Mouse (Mus musculus) small intestine, adult 2 months (tissue): ENCODE results near the gene Apeh. TPM values are rescaled to one million over a fixed set of nuclear protein-coding genes. Genes with fewer than 3 reads are reported as not detected.
A peak's percentile ranks its signal among the peaks of the same experiment; 100 is the strongest.

Experiments
- H3K27ac ChIP-seq: fragments of 200-500 bp; 2 replicates; pipeline ENCODE4 v1.5.1; 2012; ENCODE audit warnings: low read depth, low read length, control low read depth, inconsistent platforms; ENCODE audit not compliant: insufficient read depth
- H3K27me3 ChIP-seq: fragments of 200-500 bp; 2 replicates; pipeline ENCODE4 v1.6.1; 2012; ENCODE audit warnings: mild to moderate bottlenecking, moderate library complexity, low read length, inconsistent platforms; ENCODE audit not compliant: control insufficient read depth, insufficient read depth
- H3K36me3 ChIP-seq: fragments of 200-500 bp; 2 replicates; pipeline ENCODE4 v1.6.1; 2012; ENCODE audit warnings: mild to moderate bottlenecking, low read length, control low read depth, inconsistent platforms; ENCODE audit not compliant: control insufficient read depth, insufficient read depth
- H3K4me1 ChIP-seq: fragments of 200-500 bp; 2 replicates; pipeline ENCODE4 v1.6.1; 2012; ENCODE audit warnings: low read length, inconsistent platforms, mixed read lengths; ENCODE audit not compliant: control insufficient read depth, insufficient read depth, insufficient read length
- H3K4me3 ChIP-seq: fragments of 200-500 bp; 2 replicates; pipeline ENCODE4 v1.5.1; 2012; ENCODE audit warnings: low read depth, mild to moderate bottlenecking, control low read depth, inconsistent platforms, low read length, moderate library complexity
- CTCF ChIP-seq: fragments of 200-500 bp; IDR thresholded peaks from 2 replicates; pipeline ENCODE4 v1.5.1; 2012; ENCODE audit warnings: low read depth, mild to moderate bottlenecking, control low read depth, inconsistent platforms, low read length, moderate library complexity, mixed read lengths; ENCODE audit not compliant: insufficient replicate concordance, insufficient read length; ENCODE audit errors: extremely low read depth
- POLR2A ChIP-seq: fragments of 200-500 bp; IDR thresholded peaks from 2 replicates; pipeline ENCODE4 v1.6.1; 2012; ENCODE audit warnings: low read depth, mild to moderate bottlenecking, control low read depth, inconsistent platforms, low read length, moderate library complexity
- WGBS: fragments of 180-500 bp; shearing (Covaris S2); methylation state at CpG from one replicate; pipeline ENCODE4 v1.1.7; 2018; 5-methylcytosine and 5-hydroxymethylcytosine counted together
- polyA plus RNA-seq: library from polyadenylated mRNA; depleted of rRNA; stranded (reverse); fragments of >200 nt; gene quantifications from 2 replicates; pipeline ENCODE4 v1.2.3, GENCODE M21; 2012

The Apeh gene
- polyA plus RNA-seq, 1 experiment: 189 TPM

DNA sequence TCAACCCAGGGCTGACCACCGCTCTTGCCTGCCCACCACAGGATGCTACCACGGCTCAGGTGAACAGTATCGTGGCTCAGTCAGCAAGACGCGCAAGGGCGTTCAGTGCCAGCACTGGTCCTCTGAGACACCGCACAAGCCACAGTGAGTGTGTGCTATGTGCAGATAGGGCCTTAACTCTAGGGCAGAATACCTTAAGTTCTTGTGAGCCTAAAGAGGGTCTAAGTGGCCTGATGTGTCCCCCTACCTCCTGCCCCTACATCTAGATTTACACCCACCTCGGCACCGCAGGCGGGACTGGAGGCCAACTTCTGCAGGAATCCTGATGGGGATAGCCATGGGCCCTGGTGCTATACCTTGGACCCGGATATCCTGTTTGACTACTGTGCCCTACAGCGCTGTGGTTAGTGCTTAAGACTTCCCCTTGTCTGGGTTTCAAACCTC, 11.4 kb downstream of the Apeh start, which contains the start of gene Rnf123:
Gene Rnf123, minus strand, starts transcription at position 359 of the 444 bp plus-strand sequence.
- peaks cover 33% of the 10 kb centered on the region for H3K4me1 ChIP-seq
- no peak for TF ChIP-seq POLR2A
- TF ChIP-seq CTCF: no peak
- 21% methylated on average over 12 of the region's 12 CpGs for WGBS
- H3K27ac ChIP-seq: no peak within 1 kb of the TSS
- H3K36me3 ChIP-seq: peaks cover 37% of the 10 kb centered on the region
- peak within 1 kb of the TSS; percentile 29 for H3K4me3 ChIP-seq
- H3K27me3 ChIP-seq: no peaks in the 10 kb centered on the region

GRCm38 (mm10) chr9:108082549-108082948, 11.9 kb downstream of the Apeh start:
- WGBS: 9% methylated on average over 19 of the region's 19 CpGs
- H3K4me3 ChIP-seq: peak overlapping the region; percentile 29

DNA sequence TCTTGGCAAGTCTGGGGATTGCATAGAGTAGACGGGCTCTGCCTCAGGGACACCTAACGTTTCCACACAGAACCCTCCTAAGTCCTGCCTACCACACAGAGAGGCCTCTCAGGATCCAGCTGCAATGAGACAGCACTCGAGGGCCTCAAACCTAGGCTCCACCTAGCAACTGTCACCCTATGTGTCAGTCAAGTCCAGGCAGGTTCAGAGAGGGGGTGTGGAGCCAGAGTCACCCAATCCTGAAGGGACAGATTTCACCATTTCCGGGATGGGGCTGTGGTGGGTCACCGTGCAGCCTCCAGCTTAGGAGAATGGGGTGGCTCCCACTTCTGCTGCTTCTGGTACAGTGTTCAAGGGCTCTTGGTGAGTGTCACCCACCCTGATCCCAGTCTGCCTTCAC, 14.2 kb downstream of the Apeh start, which contains the start of gene Mst1:
Gene Mst1, plus strand, starts transcription at position 269 of the 400 bp plus-strand sequence.
- Histone ChIP-seq H3K4me3 (peak within 1 kb of the TSS; percentile 78), H3K27me3 (no peaks in the 10 kb centered on the region), H3K27ac (peak within 1 kb of the TSS; percentile 25; the same call in 1 of the 2 replicates), H3K4me1 (peaks cover 34% of the 10 kb centered on the region), H3K36me3 (peaks cover 17% of the 10 kb centered on the region)
- 84% methylated on average over 5 of the region's 5 CpGs for WGBS
- TF ChIP-seq POLR2A (no peak), CTCF (no peak)

More at GRCm38 (mm10) chr9:108082549-108082948, 11.9 kb downstream of the Apeh start:
- Histone ChIP-seq H3K4me1 (peaks cover 37% of the 10 kb centered on the region), H3K27ac (no peak overlapping the region), H3K27me3 (no peaks in the 10 kb centered on the region), H3K36me3 (peaks cover 34% of the 10 kb centered on the region)
- TF ChIP-seq CTCF: no peak

GRCm38 (mm10) chr9:108073141-108073930, 21.1 kb downstream of the Apeh start:
- WGBS: 68% methylated on average over 7 of the region's 7 CpGs
- Histone ChIP-seq H3K4me3 (no peak overlapping the region), H3K27me3 (no peaks in the 10 kb centered on the region), H3K36me3 (peaks cover 26% of the 10 kb centered on the region), H3K27ac (no peak overlapping the region), H3K4me1 (peaks cover 7% of the 10 kb centered on the region; the same call in 1 of the 2 replicates)
- TF ChIP-seq CTCF: no peak
- no peak for TF ChIP-seq POLR2A

DNA sequence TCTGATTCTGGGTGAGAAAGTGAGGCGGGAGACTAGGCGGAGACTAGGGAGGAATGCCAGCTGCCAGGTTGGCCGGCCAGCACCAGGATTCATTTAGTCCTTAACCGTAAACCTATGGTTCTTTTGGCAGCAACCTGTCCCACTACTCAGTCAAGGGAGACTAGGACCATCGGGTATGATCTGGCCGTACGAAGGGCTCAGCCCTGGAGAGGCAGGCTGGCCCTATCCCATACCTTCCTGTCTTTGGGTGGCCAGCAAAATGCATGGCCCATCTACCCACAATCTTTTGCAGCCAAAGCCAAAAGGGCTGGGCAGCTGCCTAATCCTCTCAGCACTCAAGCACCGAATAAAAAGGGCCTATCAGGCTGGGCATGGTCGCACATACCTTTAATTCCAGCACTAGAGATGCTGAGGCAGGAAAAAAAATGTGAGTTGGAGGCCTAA, 21.9 kb downstream of the Apeh start:
- H3K27ac ChIP-seq: no peak overlapping the region
- no peak overlapping the region for H3K4me3 ChIP-seq
- H3K4me1 ChIP-seq: no peaks in the 10 kb centered on the region
- 44% methylated on average over 9 of the region's 9 CpGs for WGBS
- TF ChIP-seq POLR2A (no peak), CTCF (no peak)
- no peaks in the 10 kb centered on the region for H3K27me3 ChIP-seq
- H3K36me3 ChIP-seq: peaks cover 26% of the 10 kb centered on the region

- Histone ChIP-seq H3K27me3 (no peaks in the 10 kb centered on the region), H3K27ac (no peak overlapping the region), H3K4me1 (no peaks in the 10 kb centered on the region), H3K36me3 (peaks cover 26% of the 10 kb centered on the region), H3K4me3 (no peak overlapping the region)
- TF ChIP-seq CTCF: no peak
- TF ChIP-seq POLR2A: no peak
- WGBS: 36% methylated on average over 4 of the region's 4 CpGs
Measured at GRCm38 (mm10) chr9:108071801-108072200, 22.6 kb downstream of the Apeh start.

GRCm38 (mm10) chr9:108069529-108069928, 24.9 kb downstream of the Apeh start:
- H3K36me3 ChIP-seq: peaks cover 26% of the 10 kb centered on the region
- WGBS: 94% methylated on average over 7 of the region's 7 CpGs
- no peaks in the 10 kb centered on the region for H3K4me1 ChIP-seq
- H3K27ac ChIP-seq: no peak overlapping the region
- TF ChIP-seq POLR2A (no peak), CTCF (no peak)
- H3K27me3 ChIP-seq: no peaks in the 10 kb centered on the region
- no peak overlapping the region for H3K4me3 ChIP-seq
